Mouse (Mus musculus) embryonic facial prominence, embryonic 15.5 days (tissue): Measurements from ENCODE around the gene Wbp4. TPM values are rescaled to one million over a fixed set of nuclear protein-coding genes. Genes with fewer than 3 reads are reported as not detected.
A peak's percentile ranks its signal among the peaks of the same experiment; 100 is the strongest.
"Not testable (repeated sequence)": the region's sequence is repeated elsewhere in the genome, so short reads cannot be mapped to it uniquely, and the experiment has no call there.

Experiments
- ATAC-seq: fragments of 200-750 bp; cut with Nextera tagmentation; 2 replicates; pipeline ENCODE4 v1.8.0; 2017; ENCODE audit warnings: low read depth, moderate TSS enrichment; ENCODE audit not compliant: insufficient number of reproducible peaks, low FRiP score, low TSS enrichment
- H3K27ac ChIP-seq: fragments of 300-500 bp; sonication (generic); replicated peaks from 2 replicates; pipeline ENCODE4 v1.5.1; 2015; ENCODE audit warnings: mild to moderate bottlenecking, inconsistent platforms
- H3K27me3 ChIP-seq: fragments of 300-500 bp; sonication (generic); 2 replicates; pipeline ENCODE4 v1.6.1; 2015; ENCODE audit warnings: inconsistent platforms
- H3K36me3 ChIP-seq: fragments of 300-500 bp; sonication (generic); 2 replicates; pipeline ENCODE4 v1.6.1; 2015; ENCODE audit warnings: mild to moderate bottlenecking, inconsistent platforms
- H3K4me1 ChIP-seq: fragments of 300-500 bp; sonication (generic); 2 replicates; pipeline ENCODE4 v1.6.1; 2015; ENCODE audit warnings: inconsistent platforms
- H3K4me2 ChIP-seq: fragments of 300-500 bp; sonication (generic); replicated peaks from 2 replicates; pipeline ENCODE4 v1.6.1; 2015; ENCODE audit warnings: mild to moderate bottlenecking, inconsistent platforms
- H3K4me3 ChIP-seq: fragments of 300-500 bp; sonication (generic); replicated peaks from 2 replicates; pipeline ENCODE4 v1.5.1; 2015; ENCODE audit warnings: mild to moderate bottlenecking, inconsistent platforms
- H3K9ac ChIP-seq: fragments of 300-500 bp; sonication (generic); 2 replicates; pipeline ENCODE4 v1.6.1; 2015; ENCODE audit warnings: inconsistent platforms
- H3K9me3 ChIP-seq: fragments of 300-500 bp; sonication (generic); replicated peaks from 2 replicates; pipeline ENCODE4 v1.6.1; 2016; ENCODE audit warnings: inconsistent platforms
- WGBS: fragments of 180-500 bp; shearing (Covaris S2); methylation state at CpG from one replicate; pipeline ENCODE4 v1.1.7; 2015; 5-methylcytosine and 5-hydroxymethylcytosine counted together
- polyA plus RNA-seq: library from polyadenylated mRNA; unstranded; fragments of >200 nt; fragmentation: Nextera tagmentation; extraction: Ambion mirVana; gene quantifications from 2 replicates; pipeline ENCODE4 v1.2.1, GENCODE M21; 2015

Wbp4 gene
- polyA plus RNA-seq, 1 experiment from 2014 or later: 44.2 TPM

DNA sequence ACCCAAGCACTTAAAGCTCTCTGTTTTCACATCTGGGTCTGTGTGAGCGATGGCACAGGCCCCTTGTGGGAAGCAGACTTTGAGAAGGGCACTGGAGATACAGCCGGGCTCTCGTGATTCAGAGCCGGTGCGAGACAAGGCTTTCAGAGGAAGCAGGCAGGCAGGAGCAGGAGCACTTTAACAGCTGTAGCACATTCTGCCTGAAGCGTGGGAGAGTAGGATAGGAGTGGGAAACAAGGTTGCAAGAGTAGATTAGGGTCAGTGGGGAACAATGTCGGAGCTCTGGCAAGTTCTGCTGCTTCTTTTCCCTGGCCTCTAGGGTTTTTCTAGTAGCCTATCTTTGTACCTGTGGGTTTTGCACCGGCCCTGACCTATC lies 5.3 kb upstream of the Wbp4 start:
- peak overlapping the region; percentile 56 for H3K4me2 ChIP-seq
- peak overlapping the region; percentile 39; the same call in 1 of the 2 replicates for H3K4me3 ChIP-seq
- H3K9me3 ChIP-seq: no peaks in the 10 kb centered on the region
- no peaks in the 10 kb centered on the region for H3K36me3 ChIP-seq
- no peak for ATAC-seq
- H3K27ac ChIP-seq: peak overlapping the region; percentile 44
- peaks cover 45% of the 10 kb centered on the region for H3K4me1 ChIP-seq
- 23% methylated on average over 8 of the region's 8 CpGs for WGBS
- no peaks in the 10 kb centered on the region for H3K27me3 ChIP-seq
- no peak overlapping the region for H3K9ac ChIP-seq

DNA sequence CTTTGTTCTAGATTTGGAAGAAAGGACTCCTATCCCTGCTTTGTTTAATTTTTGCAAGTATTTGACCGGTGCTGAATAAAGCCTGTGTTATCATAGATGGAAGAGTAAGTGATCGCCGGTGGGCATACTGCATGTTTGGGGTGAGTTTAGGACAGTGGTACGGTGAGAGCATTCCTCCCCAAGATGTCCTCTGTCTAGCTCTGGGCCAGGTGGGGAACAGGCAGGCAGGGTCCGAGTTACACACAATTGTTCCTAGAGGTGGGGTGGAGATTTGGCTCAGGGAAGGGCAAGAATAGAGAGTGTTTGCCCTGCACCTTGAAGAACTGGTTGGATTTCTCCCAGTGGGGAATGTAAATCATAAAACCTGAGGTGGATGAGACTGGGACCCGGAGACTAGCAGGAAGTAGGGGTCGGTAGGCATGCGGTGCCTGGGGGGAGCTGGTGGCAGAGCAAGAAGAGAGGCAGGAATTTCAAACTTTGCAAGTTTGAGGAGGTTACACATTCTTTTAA lies 2.3 kb upstream of the Wbp4 start:
- peaks cover 55% of the 10 kb centered on the region for H3K4me1 ChIP-seq
- ATAC-seq: no peak
- peak overlapping the region; percentile 67 for H3K4me2 ChIP-seq
- H3K9ac ChIP-seq: no peak overlapping the region
- 48% methylated on average over 8 of the region's 8 CpGs for WGBS
- no peaks in the 10 kb centered on the region for H3K9me3 ChIP-seq
- H3K27ac ChIP-seq: peak overlapping the region; percentile 100
- peaks cover 3% of the 10 kb centered on the region; the same call in 1 of the 2 replicates for H3K36me3 ChIP-seq
- no peaks in the 10 kb centered on the region for H3K27me3 ChIP-seq
- peak overlapping the region; percentile 99 for H3K4me3 ChIP-seq

DNA sequence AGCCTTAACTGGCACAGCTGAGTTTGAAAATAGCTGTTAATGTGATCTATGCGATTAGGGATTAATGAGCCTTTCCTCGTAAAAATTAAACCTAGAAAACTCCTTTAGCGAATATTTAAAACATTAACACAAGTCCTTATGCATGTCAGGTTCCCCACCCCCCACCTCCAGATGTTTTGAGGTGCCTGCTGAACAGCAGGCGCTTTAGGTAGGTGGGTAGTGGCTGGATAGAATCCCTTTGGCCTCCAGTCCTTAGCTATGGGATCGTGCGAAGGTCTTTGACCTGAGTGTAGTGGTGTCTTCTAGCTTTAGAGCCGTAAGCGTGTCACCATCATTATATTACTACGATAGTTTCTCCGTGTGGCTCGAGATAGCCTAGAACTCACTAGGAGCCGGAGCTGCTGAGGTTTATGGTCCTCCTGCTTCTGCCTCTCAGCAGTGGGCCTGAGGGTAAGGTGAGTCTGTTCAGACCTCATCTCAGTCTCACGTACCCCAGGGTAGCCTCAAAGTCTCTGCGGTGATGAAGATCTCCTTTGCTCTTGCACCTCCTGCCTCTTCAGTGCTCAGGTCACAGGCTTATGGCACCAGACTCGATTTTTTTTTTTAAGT lies 1.5 kb upstream of the Wbp4 start:
- peaks cover 3% of the 10 kb centered on the region; the same call in 1 of the 2 replicates for H3K36me3 ChIP-seq
- ATAC-seq: no peak
- no peaks in the 10 kb centered on the region for H3K27me3 ChIP-seq
- no peaks in the 10 kb centered on the region for H3K9me3 ChIP-seq
- peak overlapping the region; percentile 67 for H3K4me2 ChIP-seq
- H3K27ac ChIP-seq: peak overlapping the region; percentile 100
- peaks cover 52% of the 10 kb centered on the region for H3K4me1 ChIP-seq
- peak overlapping the region; percentile 99 for H3K4me3 ChIP-seq
- WGBS: 16% methylated on average over 15 of the region's 15 CpGs
- H3K9ac ChIP-seq: peak overlapping the region; percentile 100

DNA sequence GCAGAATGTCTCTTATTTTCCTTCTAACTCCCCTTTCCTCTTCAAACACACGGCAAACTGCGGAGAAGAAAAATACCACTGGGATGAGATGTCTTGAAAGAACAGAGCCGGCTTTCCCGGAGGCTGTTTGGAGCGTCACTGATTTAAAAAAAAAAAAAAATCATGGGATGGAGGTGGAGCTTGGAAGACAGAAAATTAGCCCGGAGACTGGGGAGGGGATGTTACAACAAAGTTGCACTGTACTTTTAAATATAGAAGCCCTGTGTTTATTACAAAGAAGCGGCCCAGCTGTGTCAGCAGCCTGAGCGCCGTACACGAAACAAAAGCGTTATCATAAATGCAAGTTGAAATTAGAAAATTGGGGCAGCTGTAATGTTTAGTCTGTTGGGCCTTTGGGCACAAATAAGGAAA lies 936 bp upstream of the Wbp4 start:
- H3K4me1 ChIP-seq: peaks cover 47% of the 10 kb centered on the region
- peak overlapping the region; percentile 99 for H3K4me3 ChIP-seq
- peaks cover 6% of the 10 kb centered on the region; the same call in 1 of the 2 replicates for H3K36me3 ChIP-seq
- peak overlapping the region; percentile 67 for H3K4me2 ChIP-seq
- no peaks in the 10 kb centered on the region for H3K27me3 ChIP-seq
- peak overlapping the region; percentile 100 for H3K27ac ChIP-seq
- ATAC-seq: no peak
- no peaks in the 10 kb centered on the region for H3K9me3 ChIP-seq
- WGBS: under 1% methylated on average over 11 of the region's 11 CpGs
- H3K9ac ChIP-seq: peak overlapping the region; percentile 100

DNA sequence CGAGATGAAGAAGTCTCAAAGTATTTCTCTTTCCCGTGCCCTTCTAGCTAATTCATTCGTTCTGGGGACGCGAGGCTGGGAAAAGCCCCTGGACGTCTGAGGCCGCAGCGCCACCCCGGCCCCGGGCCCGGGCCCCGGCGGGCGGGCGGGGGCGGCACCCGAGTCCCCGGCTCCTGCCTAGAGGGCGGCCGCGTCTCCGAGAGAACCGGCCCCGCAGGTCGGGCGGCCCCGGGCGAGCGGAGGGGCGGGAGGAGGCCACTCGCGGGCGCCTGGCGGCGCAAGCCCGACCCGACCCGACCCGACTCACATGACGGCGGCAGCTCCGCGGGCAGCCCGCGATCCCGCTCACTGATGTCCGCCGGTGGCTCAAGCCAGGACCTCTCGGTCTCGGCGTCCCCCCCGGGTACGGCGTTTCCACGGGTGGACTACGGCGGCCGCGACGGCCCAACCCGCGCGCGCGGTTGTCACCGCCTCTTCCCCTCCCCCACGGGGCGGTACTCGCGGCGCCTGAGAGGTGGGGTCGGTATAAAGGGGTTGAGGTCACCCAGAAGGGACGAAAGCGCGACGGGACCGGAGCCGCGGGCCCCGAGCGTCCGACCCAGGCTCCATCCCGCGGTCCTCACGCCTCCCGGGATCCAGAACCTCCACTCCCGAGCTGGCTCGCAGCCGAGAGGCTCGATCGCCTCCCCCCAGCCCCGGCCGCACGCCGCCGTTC lies 539 bp downstream of the Wbp4 start, which contains the start of gene Elf1:
Gene Elf1, plus strand, starts transcription at position 571 of the 715 bp plus-strand sequence.
- Histone ChIP-seq H3K4me2 (peak within 1 kb of the TSS; percentile 67), H3K4me3 (peak within 1 kb of the TSS; percentile 99), H3K27me3 (no peaks in the 10 kb centered on the region), H3K27ac (peak within 1 kb of the TSS; percentile 100), H3K36me3 (peaks cover 13% of the 10 kb centered on the region), H3K9me3 (no peaks in the 10 kb centered on the region), H3K9ac (peak within 1 kb of the TSS; percentile 100), H3K4me1 (peaks cover 34% of the 10 kb centered on the region)
- peak; percentile 86 for ATAC-seq
- under 1% methylated on average over 93 of the region's 96 CpGs for WGBS

DNA sequence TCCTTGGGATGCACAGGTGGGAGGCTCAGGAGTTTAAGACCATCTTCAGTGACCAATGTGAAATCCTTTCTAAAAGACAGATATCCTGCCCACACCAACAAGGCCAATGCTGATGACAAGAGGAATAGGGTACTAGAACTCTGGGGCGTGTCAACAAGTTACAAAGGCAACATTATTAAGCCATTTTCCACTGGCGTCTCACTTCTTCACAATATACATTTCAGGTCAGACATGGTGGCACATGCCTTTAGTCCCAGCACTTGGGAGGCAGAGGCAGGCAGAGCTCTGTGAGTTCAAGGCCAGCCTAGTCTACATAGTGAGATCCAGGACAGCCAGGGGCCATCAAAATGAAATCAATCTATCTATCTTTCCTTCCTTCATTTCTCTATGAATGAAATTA lies 7.9 kb downstream of the Wbp4 start:
- peaks cover 71% of the 10 kb centered on the region for H3K36me3 ChIP-seq

DNA sequence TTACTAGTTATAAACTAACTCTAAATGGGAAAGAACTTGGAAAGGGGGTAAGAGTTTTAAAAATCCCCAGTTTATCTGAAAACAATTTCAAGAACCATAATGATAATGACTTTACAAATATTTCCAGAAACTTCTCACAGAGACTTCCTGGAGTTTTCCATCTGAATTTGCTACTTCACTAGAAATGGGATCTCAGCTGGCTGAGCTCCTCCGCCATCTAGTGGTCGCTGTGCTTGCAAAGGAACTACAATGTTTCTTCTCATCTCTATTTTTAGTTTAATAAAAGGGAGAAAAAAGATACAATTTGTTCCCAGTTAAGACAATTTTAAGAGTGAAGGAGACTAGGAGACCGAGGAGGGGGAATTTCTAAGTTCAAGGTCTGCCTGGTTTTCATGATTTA lies 13.7 kb downstream of the Wbp4 start:
- no peak overlapping the region for H3K27ac ChIP-seq
- H3K27me3 ChIP-seq: no peaks in the 10 kb centered on the region
- no peaks in the 10 kb centered on the region for H3K9me3 ChIP-seq
- H3K4me3 ChIP-seq: no peak overlapping the region
- H3K4me2 ChIP-seq: no peak overlapping the region
- H3K9ac ChIP-seq: no peak overlapping the region
- no peak for ATAC-seq
- H3K4me1 ChIP-seq: no peaks in the 10 kb centered on the region
- 26% methylated on average over 3 of the region's 3 CpGs for WGBS
- H3K36me3 ChIP-seq: peaks cover 64% of the 10 kb centered on the region

More for the DNA sequence above, 7.9 kb downstream of the Wbp4 start:
- no peaks in the 10 kb centered on the region for H3K9me3 ChIP-seq
- H3K4me3 ChIP-seq: no peak overlapping the region
- 80% methylated on average over 2 of the region's 2 CpGs for WGBS
- H3K27ac ChIP-seq: no peak overlapping the region
- no peak overlapping the region for H3K9ac ChIP-seq
- H3K4me2 ChIP-seq: no peak overlapping the region
- H3K4me1 ChIP-seq: no peaks in the 10 kb centered on the region
- ATAC-seq: no peak
- no peaks in the 10 kb centered on the region for H3K27me3 ChIP-seq

DNA sequence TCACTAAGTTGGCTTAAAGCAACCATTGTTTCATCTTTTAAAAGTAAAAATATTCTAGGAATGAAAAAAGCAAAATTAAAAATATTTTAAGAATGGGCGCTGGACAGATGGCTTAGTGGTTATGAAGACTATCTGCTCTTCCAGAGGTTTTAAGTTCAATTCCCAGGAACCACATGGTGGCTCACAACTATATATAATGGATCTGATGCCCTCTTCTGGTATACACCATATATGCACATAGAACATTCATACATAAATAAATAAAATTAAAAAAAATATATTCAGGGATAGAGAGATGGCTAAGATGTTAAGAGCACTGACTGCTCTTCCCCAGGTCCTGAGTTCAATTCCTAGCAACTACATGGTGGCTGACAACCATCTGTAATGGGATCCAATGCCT lies 15.7 kb downstream of the Wbp4 start:
- Histone ChIP-seq H3K9ac (no peak overlapping the region), H3K9me3 (no peaks in the 10 kb centered on the region), H3K36me3 (peaks cover 61% of the 10 kb centered on the region), H3K27ac (no peak overlapping the region), H3K4me2 (no peak overlapping the region), H3K4me1 (no peaks in the 10 kb centered on the region), H3K27me3 (no peaks in the 10 kb centered on the region), H3K4me3 (no peak overlapping the region)
- 78% methylated on average over 1 of the region's 1 CpGs for WGBS
- ATAC-seq: no peak

DNA sequence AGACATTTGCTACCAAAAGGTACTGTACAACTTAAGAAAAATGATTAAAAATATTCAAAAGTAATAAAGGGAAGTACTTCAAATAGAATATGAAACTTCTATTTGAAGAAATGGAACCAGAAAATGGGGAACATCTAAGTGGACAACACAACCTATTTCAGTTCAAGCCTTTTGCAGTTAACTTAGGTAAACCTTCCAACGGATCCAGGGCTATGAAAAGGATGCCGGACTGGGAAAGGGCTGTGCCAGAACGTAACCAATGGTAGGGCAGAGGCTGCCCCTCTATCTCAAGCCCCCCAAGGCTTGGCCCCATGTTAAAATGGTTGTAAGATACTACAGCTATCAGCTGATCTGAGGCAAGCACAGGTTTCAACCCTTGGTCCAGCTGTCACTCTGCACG lies 20.3 kb downstream of the Wbp4 start:
- Histone ChIP-seq H3K27me3 (no peaks in the 10 kb centered on the region), H3K4me2 (no peak overlapping the region), H3K4me1 (no peaks in the 10 kb centered on the region), H3K27ac (no peak overlapping the region), H3K36me3 (peaks cover 33% of the 10 kb centered on the region), H3K9ac (no peak overlapping the region), H3K9me3 (no peaks in the 10 kb centered on the region), H3K4me3 (no peak overlapping the region)
- WGBS: 95% methylated on average over 4 of the region's 4 CpGs
- no peak for ATAC-seq

DNA sequence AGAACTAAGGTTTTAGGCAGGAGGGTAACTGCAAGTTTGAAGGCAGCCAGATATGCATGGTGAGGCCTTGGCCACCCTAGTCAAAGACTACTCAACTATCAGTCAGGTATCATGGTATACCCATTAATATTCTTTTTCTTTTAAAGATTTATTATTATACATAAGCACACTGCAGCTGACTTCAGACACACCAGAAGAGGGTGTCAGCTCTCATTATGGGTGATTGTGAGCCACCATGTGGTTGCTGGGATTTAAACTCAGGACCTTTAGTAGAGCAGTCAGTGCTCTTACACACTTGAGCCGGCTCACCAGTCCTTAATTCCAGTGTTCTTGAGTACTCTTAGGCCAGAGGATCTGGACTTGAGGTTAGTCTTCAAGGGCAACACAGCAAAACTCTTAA lies 20.9 kb downstream of the Wbp4 start:
- Histone ChIP-seq H3K4me3 (no peak overlapping the region), H3K27ac (no peak overlapping the region), H3K27me3 (no peaks in the 10 kb centered on the region), H3K9me3 (no peaks in the 10 kb centered on the region), H3K4me1 (no peaks in the 10 kb centered on the region), H3K4me2 (no peak overlapping the region), H3K9ac (no peak overlapping the region), H3K36me3 (peaks cover 27% of the 10 kb centered on the region)
- ATAC-seq: no peak
- 81% methylated on average over 1 of the region's 1 CpGs for WGBS

DNA sequence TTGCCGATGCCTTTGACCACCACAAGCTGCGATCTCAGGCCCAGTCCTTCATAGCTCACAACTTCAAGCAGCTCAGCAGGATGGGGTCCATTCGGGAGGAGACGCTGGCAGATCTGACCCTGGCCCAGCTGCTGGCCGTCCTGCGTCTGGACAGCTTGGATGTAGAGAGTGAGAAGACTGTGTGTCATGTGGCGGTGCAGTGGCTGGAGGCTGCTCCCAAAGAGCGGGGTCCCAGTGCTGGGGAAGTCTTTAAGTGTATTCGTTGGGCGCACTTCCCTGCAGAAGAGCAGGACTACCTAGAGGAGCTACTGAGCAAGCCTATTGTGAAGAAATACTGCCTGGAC lies 28.8 kb downstream of the Wbp4 start:
- H3K27me3 ChIP-seq, H3K4me2 ChIP-seq, H3K9ac ChIP-seq, H3K9me3 ChIP-seq, H3K36me3 ChIP-seq, H3K27ac ChIP-seq, H3K4me3 ChIP-seq, H3K4me1 ChIP-seq: not testable (repeated sequence)
- WGBS: 95% methylated on average over 6 of the region's 10 CpGs
- 0 out of 2 replicates have a peak, but pooled peaks have one; percentile 11 for ATAC-seq
